Mouse (Mus musculus) bone marrow, adult 2 months (tissue): ENCODE measurements at regions not wholly inside any gene's neighbourhood (a gene's known extent, or its start where the extent isn't known, plus 50 kb on each side); places are given as distances from the start of the nearest gene placed in this dataset.

ENCODE experiments used
- CTCF ChIP-seq: fragments of 200-500 bp; IDR thresholded peaks from 2 replicates; pipeline ENCODE4 v1.5.1; 2011; ENCODE audit warnings: low read length, control low read depth; ENCODE audit not compliant: control insufficient read depth, insufficient read depth
- POLR2A ChIP-seq: fragments of 200-500 bp; IDR thresholded peaks from 2 replicates; pipeline ENCODE4 v1.6.1; 2011; ENCODE audit warnings: low read depth, mild to moderate bottlenecking, control low read depth, low read length, borderline replicate concordance; ENCODE audit not compliant: control insufficient read depth

- TF ChIP-seq CTCF (no peak), POLR2A (no peak)
These were observed 99.1 kb upstream of the Zmiz1 start for GRCm38 (mm10) chr14:25359824-25360294.
